ENCODE assay signal across 7 mouse cellular contexts in the genomic region with DNA sequence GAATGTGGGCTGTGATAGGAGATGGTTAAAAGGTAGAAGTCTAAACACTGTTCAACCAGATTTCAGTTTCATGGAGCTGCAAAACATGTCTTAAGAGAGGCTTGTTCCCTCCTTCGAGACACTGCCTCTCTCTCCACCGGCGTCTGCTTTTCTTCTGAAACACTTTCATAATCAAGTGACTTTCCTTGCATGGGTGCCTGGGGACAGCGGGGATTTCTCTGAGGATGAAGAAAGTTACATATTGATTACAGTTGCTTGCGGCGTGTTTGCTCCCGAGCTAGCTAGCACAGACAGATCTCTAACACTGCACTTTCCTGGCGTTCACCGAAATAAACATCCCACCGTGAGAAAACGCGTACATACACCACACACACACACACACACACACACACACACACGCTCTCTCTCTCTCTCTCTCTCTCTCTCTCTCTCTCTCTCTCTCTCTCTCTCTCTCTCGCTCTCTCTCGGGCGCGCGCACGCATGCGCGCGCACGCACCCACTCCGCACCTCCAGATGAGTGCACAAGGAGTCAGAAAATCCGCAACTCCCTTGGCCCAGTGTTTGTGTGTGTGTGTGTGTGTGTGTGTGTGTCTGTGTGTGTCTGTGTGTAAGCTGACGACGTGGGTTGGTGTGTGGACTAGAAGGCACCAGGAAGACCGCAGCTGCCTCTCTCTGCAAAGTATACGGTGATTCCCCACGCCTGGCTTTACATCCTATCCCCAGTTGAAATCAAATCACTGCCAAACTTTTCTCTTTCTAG. TPM values are rescaled to one million over a fixed set of nuclear protein-coding genes. Genes with fewer than 3 reads are reported as not detected.
DNase-seq lines count a peak whose midpoint lies in the region; ATAC-seq and TF ChIP-seq lines count a peak whose summit lies in the region.

No protein-coding gene starts in this region.

- TF ChIP-seq POLR2A in bone marrow macrophage, adult 2 months (IDR thresholded peaks at IDR 0.05; ENCODE audit: borderline replicate concordance, low read depth, low read length) = no peak

- peak overlapping the region; percentile 52 to 94 for H3K4me3 ChIP-seq in ES-E14 (ENCODE audit: insufficient read depth in 1 of 2, low read depth in 1 of 2, low read length in 2 of 2, poor library complexity in 1 of 2, severe bottlenecking in 1 of 2)
- peak overlapping the region; percentile 53 for H3K4me3 ChIP-seq in bone marrow macrophage, adult 2 months (ENCODE audit: insufficient read depth, low read length)
- H3K4me3 ChIP-seq in forebrain, postnatal 0 days (ENCODE audit: low read depth, low read length) = peak overlapping the region; percentile 57
- H3K4me3 ChIP-seq in intestine, embryonic 15.5 days (replicated peaks) = peak overlapping the region; percentile 50
- H3K4me3 ChIP-seq in limb, embryonic 11.5 days (ENCODE audit: low read depth, low read length) = peak overlapping the region; percentile 54
- peak overlapping the region; percentile 73 for H3K4me3 ChIP-seq in midbrain, postnatal 0 days (ENCODE audit: low read depth, low read length)

- H3K9ac ChIP-seq in ES-E14 (ENCODE audit: insufficient read depth, low read depth, low read length, poor library complexity, severe bottlenecking) = peak overlapping the region; percentile 8; the same call in 1 of the 2 replicates
- peak overlapping the region; percentile 67 for H3K9ac ChIP-seq in forebrain, postnatal 0 days
- H3K9ac ChIP-seq in intestine, embryonic 15.5 days = peak overlapping the region; percentile 44
- peak overlapping the region; percentile 24 for H3K9ac ChIP-seq in limb, embryonic 11.5 days (ENCODE audit: low read length)
- peak overlapping the region; percentile 77 for H3K9ac ChIP-seq in midbrain, postnatal 0 days (replicated peaks; ENCODE audit: low read length, poor library complexity, severe bottlenecking)

- H3K4me2 ChIP-seq in forebrain, postnatal 0 days (ENCODE audit: low read depth) = peak overlapping the region; percentile 74
- peak overlapping the region; percentile 87 for H3K4me2 ChIP-seq in intestine, embryonic 15.5 days (replicated peaks)
- H3K4me2 ChIP-seq in limb, embryonic 11.5 days (ENCODE audit: low read depth, severe bottlenecking) = peak overlapping the region; percentile 74
- peak overlapping the region; percentile 81 for H3K4me2 ChIP-seq in midbrain, postnatal 0 days (ENCODE audit: low read depth, low read length, poor library complexity, severe bottlenecking)

- in situ Hi-C loops in ES-E14 (cut with MboI; ENCODE audit: low sequenced_read_pairs in 2 of 2, unreplicated experiment in 2 of 2) = no loop called here

- peak; percentile 29 for ATAC-seq in forebrain, postnatal 0 days
- peak; percentile 74 for ATAC-seq in intestine, embryonic 15.5 days
- peak; percentile 61 for ATAC-seq in limb, embryonic 11.5 days (ENCODE audit: insufficient number of reproducible peaks, low FRiP score, low TSS enrichment, low read depth)
- ATAC-seq in midbrain, postnatal 0 days (ENCODE audit: low FRiP score) = peak; percentile 62
- ATAC-seq in granulocyte monocyte progenitor cell, adult 5-6 weeks (replicated peaks; ENCODE audit: poor library complexity, severe bottlenecking) = no peak

- no peaks in the 10 kb centered on the region for H3K9me3 ChIP-seq in ES-E14 (ENCODE audit: control insufficient read depth, insufficient read depth, low read depth, low read length)
- no peaks in the 10 kb centered on the region for H3K9me3 ChIP-seq in forebrain, postnatal 0 days (ENCODE audit: low read length)
- H3K9me3 ChIP-seq in intestine, embryonic 15.5 days = no peaks in the 10 kb centered on the region
- no peaks in the 10 kb centered on the region for H3K9me3 ChIP-seq in limb, embryonic 11.5 days (ENCODE audit: control insufficient read depth, low read length)
- no peaks in the 10 kb centered on the region for H3K9me3 ChIP-seq in midbrain, postnatal 0 days (ENCODE audit: low read length)

- no peaks in the 10 kb centered on the region for H3K36me3 ChIP-seq in ES-E14 (ENCODE audit: control insufficient read depth, insufficient read depth, low read length, poor library complexity, severe bottlenecking)
- H3K36me3 ChIP-seq in forebrain, postnatal 0 days (ENCODE audit: insufficient read depth) = no peaks in the 10 kb centered on the region
- H3K36me3 ChIP-seq in intestine, embryonic 15.5 days = no peaks in the 10 kb centered on the region
- H3K36me3 ChIP-seq in limb, embryonic 11.5 days (ENCODE audit: control insufficient read depth, insufficient read depth, low read length) = no peaks in the 10 kb centered on the region
- H3K36me3 ChIP-seq in midbrain, postnatal 0 days (ENCODE audit: insufficient read depth, low read length) = no peaks in the 10 kb centered on the region

- H3K27ac ChIP-seq in ES-E14 (ENCODE audit: insufficient read depth, low read depth, low read length, poor library complexity, severe bottlenecking) = no peak overlapping the region
- no peak overlapping the region for H3K27ac ChIP-seq in bone marrow macrophage, adult 2 months (ENCODE audit: insufficient read depth, low read depth, low read length)
- H3K27ac ChIP-seq in forebrain, postnatal 0 days (ENCODE audit: low read depth, low read length) = peak overlapping the region; percentile 11; the same call in 1 of the 2 replicates
- peak overlapping the region; percentile 76 for H3K27ac ChIP-seq in intestine, embryonic 15.5 days
- H3K27ac ChIP-seq in limb, embryonic 11.5 days (replicated peaks; ENCODE audit: low read depth, low read length) = no peak overlapping the region
- peak overlapping the region; percentile 81 for H3K27ac ChIP-seq in midbrain, postnatal 0 days (ENCODE audit: low read depth, low read length)

- peaks cover 0 to 12% of the 10 kb centered on the region in 2 experiments; a peak in 1 of 4 replicates for H3K4me1 ChIP-seq in ES-E14 (ENCODE audit: control insufficient read depth in 2 of 2, insufficient read depth in 2 of 2, low read length in 2 of 2, poor library complexity in 1 of 2)
- H3K4me1 ChIP-seq in bone marrow macrophage, adult 2 months (ENCODE audit: control insufficient read depth, insufficient read depth, low read length) = no peaks in the 10 kb centered on the region
- H3K4me1 ChIP-seq in forebrain, postnatal 0 days (ENCODE audit: insufficient read depth) = peaks cover 4% of the 10 kb centered on the region; the same call in 1 of the 2 replicates
- H3K4me1 ChIP-seq in intestine, embryonic 15.5 days (replicated peaks) = peaks cover 18% of the 10 kb centered on the region
- no peaks in the 10 kb centered on the region for H3K4me1 ChIP-seq in limb, embryonic 11.5 days (ENCODE audit: control insufficient read depth, insufficient read depth, low read length)
- no peaks in the 10 kb centered on the region for H3K4me1 ChIP-seq in midbrain, postnatal 0 days (ENCODE audit: insufficient read depth, low read length)

- no peaks in the 10 kb centered on the region for H3K27me3 ChIP-seq in forebrain, postnatal 0 days (ENCODE audit: insufficient read depth, low read length)
- H3K27me3 ChIP-seq in intestine, embryonic 15.5 days (replicated peaks) = peaks cover 29% of the 10 kb centered on the region
- H3K27me3 ChIP-seq in limb, embryonic 11.5 days (ENCODE audit: control insufficient read depth, insufficient read depth, low read length) = peaks cover 20% of the 10 kb centered on the region
- H3K27me3 ChIP-seq in midbrain, postnatal 0 days (ENCODE audit: insufficient read depth, low read length) = no peaks in the 10 kb centered on the region

- peak; percentile 13 for DNase-seq in ES-E14 (ENCODE audit: low read depth, low spot score)
- peak; percentile 70 for DNase-seq in forebrain, postnatal 0 days
- peak; percentile 55 for DNase-seq in limb, embryonic 11.5 days (ENCODE audit: low spot score)
- peak; percentile 73 for DNase-seq in midbrain, postnatal 0 days (ENCODE audit: low spot score)

- WGBS in forebrain, postnatal 0 days = under 1% methylated on average over 30 of the region's 30 CpGs
- under 1% methylated on average over 25 of the region's 30 CpGs for WGBS in intestine, embryonic 15.5 days
- WGBS in limb, embryonic 11.5 days = 1% methylated on average over 26 of the region's 30 CpGs
- under 1% methylated on average over 29 of the region's 30 CpGs for WGBS in midbrain, postnatal 0 days

- TF ChIP-seq CTCF in bone marrow macrophage, adult 2 months (IDR thresholded peaks at IDR 0.05; ENCODE audit: low read depth, low read length) = no peak
- TF ChIP-seq CTCF in forebrain, postnatal 0 days (IDR thresholded peaks at IDR 0.05; ENCODE audit: low read depth) = no peak
- no peak for TF ChIP-seq CTCF in midbrain, postnatal 0 days (IDR thresholded peaks at IDR 0.05)

TF ChIP-seq in ES-E14, 5 proteins besides CTCF, POLR2A, EP300 and RAD21:
- TF ChIP-seq HCFC1 (IDR thresholded peaks at IDR 0.05; ENCODE audit: borderline replicate concordance, insufficient read depth, low read length) (no peak), MAFK (IDR thresholded peaks at IDR 0.05; ENCODE audit: insufficient read depth, low read depth, low read length) (no peak), ZNF384 (IDR thresholded peaks at IDR 0.05; ENCODE audit: low read depth, low read length) (no peak), CHD2 (IDR thresholded peaks at IDR 0.05; ENCODE audit: low read depth, low read length) (no peak), ZC3H11A (IDR thresholded peaks at IDR 0.05; ENCODE audit: borderline replicate concordance, low read depth, low read length) (no peak)
TF ChIP-seq in ES-E14: peak in this region for 0.

RNA-seq across cellular contexts. Expression of a gene that starts 0.7 kb away (rescaled TPM):
- 0.21 and 0.22 TPM in 2 replicates for total RNA-seq in ES-E14 (2012; rRNA removed)
- not detected in 2 replicates for polyA plus RNA-seq in bone marrow macrophage, adult 2 months (2012; ENCODE audit: insufficient read depth, insufficient read length, missing spikeins)
- 36.9 and 57.3 TPM in 2 replicates for total RNA-seq in forebrain, postnatal 0 days (2014; rRNA removed)
- polyA plus RNA-seq in forebrain, postnatal 0 days (2015; fragmentation: Nextera tagmentation; extraction: Ambion mirVana) = 10.9 and 23.8 TPM in 2 replicates
- 4.9 and 5.3 TPM in 2 replicates for polyA plus RNA-seq in intestine, embryonic 15.5 days (2015; fragmentation: Nextera tagmentation; extraction: Ambion mirVana)
- 6.4 and 6.6 TPM in 2 replicates for polyA plus RNA-seq in limb, embryonic 11.5 days (2014; fragmentation: Nextera tagmentation; extraction: Ambion mirVana)
- 79.3 and 81.2 TPM in 2 replicates for total RNA-seq in midbrain, postnatal 0 days (2014; rRNA removed)
- 33.8 and 42.2 TPM in 2 replicates for polyA plus RNA-seq in midbrain, postnatal 0 days (2015; fragmentation: Nextera tagmentation; extraction: Ambion mirVana)
- not detected in 2 replicates for total RNA-seq in granulocyte monocyte progenitor cell, adult 5-6 weeks (2014; fragmentation: Nextera tagmentation)
- total RNA-seq in granulocyte monocyte progenitor cell, adult 5-6 weeks (2017) = under 0.01 and 0.10 TPM in 2 replicates

Comparison
In these comparisons a context has a peak if more than half of its experiments do, and no peak if none do; other contexts are left out.
1. DNase-seq: peak in every context shown above with its lines; median percentile 73 in midbrain, postnatal 0 days; 70 in forebrain, postnatal 0 days; 55 in limb, embryonic 11.5 days; 13 in ES-E14.
2. H3K27ac ChIP-seq: peak in forebrain, postnatal 0 days (single experiment), intestine, embryonic 15.5 days (single experiment) and midbrain, postnatal 0 days (single experiment); none in ES-E14 (single experiment), bone marrow macrophage, adult 2 months (single experiment) and limb, embryonic 11.5 days (single experiment).
3. H3K9ac ChIP-seq: peak in every context shown above with its lines; median percentile 77 in midbrain, postnatal 0 days; 67 in forebrain, postnatal 0 days; 44 in intestine, embryonic 15.5 days; 24 in limb, embryonic 11.5 days; 8 in ES-E14.
4. Peak in every context shown above with its lines, with median percentiles within 50 percentile points of each other: H3K4me3 ChIP-seq and H3K4me2 ChIP-seq.